Mouse (Mus musculus): ENCODE measurements around the gene Mxra8.

DNA sequence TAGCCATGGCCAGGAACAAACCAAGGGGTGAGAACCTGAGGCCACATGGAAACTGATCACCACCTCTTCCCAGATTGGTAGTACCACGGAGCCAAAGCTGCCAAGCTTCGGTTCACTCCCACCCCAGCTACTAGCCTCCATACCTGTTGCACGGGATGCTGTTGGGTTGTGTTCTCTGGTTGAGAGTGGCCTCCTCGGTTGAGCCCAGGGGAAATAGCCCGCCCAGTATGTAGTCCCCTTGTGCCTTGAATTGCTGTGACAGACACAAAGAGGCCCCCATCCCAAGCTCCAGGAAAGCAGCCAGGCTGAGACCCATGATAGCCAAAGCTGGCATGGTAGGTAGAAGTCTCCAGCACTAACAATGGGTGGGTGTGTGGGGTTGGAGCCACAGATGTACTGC, 23.5 kb downstream of the Mxra8 start, which contains the start of gene Tas1r3:
- TF ChIP-seq CTCF (IDR thresholded peaks at IDR 0.05): no peak
- TF ChIP-seq EP300 (IDR thresholded peaks at IDR 0.05): no peak

All from lung, postnatal 0 days (tissue).